ENCODE assay signal across 19 mouse cellular contexts in genomic region chr9:7292132-7292531, GRCm38 (mm10). TPM values are rescaled to one million over a fixed set of nuclear protein-coding genes. Genes with fewer than 3 reads are reported as not detected.
A peak's percentile ranks its signal among the peaks of the same experiment; 100 is the strongest.
DNase-seq lines count a peak whose midpoint lies in the region; ATAC-seq and TF ChIP-seq lines count a peak whose summit lies in the region.
"Had no signal": no experiment of that assay in that cellular context is flagged by ENCODE, and none has a peak within 500 bp of the region (broad histone marks: within the 10 kb centered on the region; RNA-seq: fewer than 3 reads in every experiment).

No protein-coding gene starts in this region.

- 18% methylated on average over 1 of the region's 1 CpGs for WGBS in intestine, postnatal 0 days
- WGBS in intestine, embryonic 15.5 days, result 26% methylated on average over 1 of the region's 1 CpGs

- H3K27me3 ChIP-seq in intestine, postnatal 0 days (replicated peaks; ENCODE audit: control insufficient read depth, insufficient read depth, low read length), result no peaks in the 10 kb centered on the region
- no peaks in the 10 kb centered on the region for H3K27me3 ChIP-seq in intestine, embryonic 15.5 days (replicated peaks)
- H3K27me3 ChIP-seq in CH12.LX (replicated peaks), result no peaks in the 10 kb centered on the region
- H3K27me3 ChIP-seq: hindbrain, embryonic 15.5 days had no signal

- in situ Hi-C loops in CH12.LX (cut with MboI; ENCODE audit: low pct_ligation_motif_present, low pct_unique_long_range_greater_than_20kb, low sequenced_read_pairs), result no loop called here

- no peak for DNase-seq in left cerebral cortex, adult 2 months (ENCODE audit: extremely low spot score in 1 of 2, low spot score in 2 of 2)
- no peak for DNase-seq in left cerebral cortex, postnatal 10 days (ENCODE audit: extremely low spot score in 1 of 2, low spot score in 2 of 2)
- DNase-seq in 3T3-L1 (ENCODE audit: low read depth, low spot score) (peak; percentile 45), CH12.LX (ENCODE audit: extremely low read depth) (peak; percentile 15)
- DNase-seq in urinary bladder, postnatal 36 days (ENCODE audit: low spot score in 2 of 2), result no peak
- DNase-seq: cerebellum, adult 11 months; cerebellum, postnatal 36 days; heart, postnatal 10 days; spleen, adult 18-20 months; thymus, postnatal 14 days had no signal

- no peak overlapping the region for H3K4me3 ChIP-seq in intestine, postnatal 0 days (ENCODE audit: low read depth, low read length)
- H3K4me3 ChIP-seq in intestine, embryonic 15.5 days (replicated peaks), result no peak overlapping the region
- no peak overlapping the region for H3K4me3 ChIP-seq in left cerebral cortex, adult 2 months
- no peak overlapping the region for H3K4me3 ChIP-seq in CH12.LX (replicated peaks in 1 of 3; ENCODE audit: low read depth in 2 of 3, low read length in 2 of 3, poor library complexity in 1 of 3)
- H3K4me3 ChIP-seq: embryonic facial prominence, embryonic 10.5 days; erythroblast, embryonic 14.5 days; hindbrain, embryonic 15.5 days; midbrain, embryonic 10.5 days had no signal

- H3K36me3 ChIP-seq in intestine, postnatal 0 days (ENCODE audit: control insufficient read depth, insufficient read depth), result no peaks in the 10 kb centered on the region
- no peaks in the 10 kb centered on the region for H3K36me3 ChIP-seq in intestine, embryonic 15.5 days
- H3K36me3 ChIP-seq in CH12.LX (replicated peaks in 1 of 2; ENCODE audit: control insufficient read depth in 1 of 2, insufficient read depth in 1 of 2, low read length in 1 of 2), result no peaks in the 10 kb centered on the region
- H3K36me3 ChIP-seq: embryonic facial prominence, embryonic 10.5 days; hindbrain, embryonic 15.5 days; midbrain, embryonic 10.5 days had no signal

- H3K9ac ChIP-seq in intestine, postnatal 0 days (ENCODE audit: low read depth, low read length), result no peak overlapping the region
- H3K9ac ChIP-seq in intestine, embryonic 15.5 days, result no peak overlapping the region
- H3K9ac ChIP-seq in CH12.LX (ENCODE audit: insufficient read depth, low read depth), result no peak overlapping the region
- H3K9ac ChIP-seq: hindbrain, embryonic 15.5 days had no signal

- H3K4me2 ChIP-seq in intestine, postnatal 0 days (replicated peaks; ENCODE audit: low read depth), result no peak overlapping the region
- H3K4me2 ChIP-seq in intestine, embryonic 15.5 days (replicated peaks), result no peak overlapping the region
- no peak overlapping the region for H3K4me2 ChIP-seq in CH12.LX (ENCODE audit: insufficient read depth, low read depth, poor library complexity, severe bottlenecking)
- H3K4me2 ChIP-seq: hindbrain, embryonic 15.5 days; liver, embryonic 11.5 days had no signal

- no peaks in the 10 kb centered on the region for H3K9me3 ChIP-seq in intestine, postnatal 0 days (ENCODE audit: control insufficient read depth)
- no peaks in the 10 kb centered on the region for H3K9me3 ChIP-seq in intestine, embryonic 15.5 days
- no peaks in the 10 kb centered on the region for H3K9me3 ChIP-seq in CH12.LX (replicated peaks; ENCODE audit: low read length)
- H3K9me3 ChIP-seq: embryonic facial prominence, embryonic 10.5 days; hindbrain, embryonic 15.5 days; midbrain, embryonic 10.5 days had no signal

- dilution Hi-C loops in CH12.LX (cut with MboI; ENCODE audit: extremely low pct_ligation_motif_present, extremely low pct_unique_long_range_greater_than_20kb, low sequenced_read_pairs), result no loop called here

- H3K79me2 ChIP-seq in CH12.LX (replicated peaks; ENCODE audit: control insufficient read depth, extremely low read depth, insufficient read depth, poor library complexity, severe bottlenecking), result no peaks in the 10 kb centered on the region

- no peak for TF ChIP-seq EP300 in CH12.LX (IDR thresholded peaks at IDR 0.05; ENCODE audit: low read length)

- ATAC-seq in intestine, postnatal 0 days, result no peak
- no peak for ATAC-seq in intestine, embryonic 15.5 days

- H3K4me1 ChIP-seq in intestine, postnatal 0 days (replicated peaks; ENCODE audit: control insufficient read depth, insufficient read depth, low read length), result no peaks in the 10 kb centered on the region
- H3K4me1 ChIP-seq in intestine, embryonic 15.5 days (replicated peaks), result no peaks in the 10 kb centered on the region
- 0 out of 4 replicates have a peak, but pooled peaks cover 3% of the 10 kb centered on the region in 2 experiments for H3K4me1 ChIP-seq in CH12.LX (ENCODE audit: control insufficient read depth in 1 of 2, insufficient read depth in 2 of 2)
- H3K4me1 ChIP-seq: embryonic facial prominence, embryonic 10.5 days; hindbrain, embryonic 15.5 days; midbrain, embryonic 10.5 days had no signal

- TF ChIP-seq POLR2A in CH12.LX (IDR thresholded peaks at IDR 0.05; ENCODE audit: low read depth, low read length), result no peak

- TF ChIP-seq CTCF in intestine, postnatal 0 days (IDR thresholded peaks at IDR 0.05; ENCODE audit: low read depth), result peak; percentile 20; the same call in 1 of the 2 replicates
- TF ChIP-seq CTCF in left cerebral cortex, adult 2 months (IDR thresholded peaks at IDR 0.05), result peak; percentile 51
- TF ChIP-seq CTCF in CH12.LX (conservative IDR thresholded peaks at IDR 0.05 in 1 of 2, IDR thresholded peaks at IDR 0.05 in 1 of 2; ENCODE audit: low read depth in 2 of 2, low read length in 2 of 2), result peak in 1 of 2 experiments; percentile 69; a peak in 2 of 4 replicates

- intact Hi-C loops in left cerebral cortex, adult 2 months (cut with DNase I), result loop anchor here (2.0 kb wide), 1 partner anchor 303 kb away; no protein-coding TSS in a partner anchor
- intact Hi-C loops in left cerebral cortex, postnatal 10 days (cut with DNase I), result loop anchor here (10.0 kb wide), 1 partner anchor 303 kb away; no protein-coding TSS in a partner anchor

- H3K27ac ChIP-seq in intestine, postnatal 0 days (ENCODE audit: low read depth, low read length), result no peak overlapping the region
- H3K27ac ChIP-seq in intestine, embryonic 15.5 days, result no peak overlapping the region
- no peak overlapping the region for H3K27ac ChIP-seq in left cerebral cortex, adult 2 months
- no peak overlapping the region for H3K27ac ChIP-seq in CH12.LX (ENCODE audit: insufficient read depth, low read depth)
- H3K27ac ChIP-seq: embryonic facial prominence, embryonic 10.5 days; hindbrain, embryonic 15.5 days; midbrain, embryonic 10.5 days had no signal

- peak; percentile 61 for TF ChIP-seq RAD21 in CH12.LX (IDR thresholded peaks at IDR 0.05; ENCODE audit: low read depth, low read length)

TF ChIP-seq in CH12.LX, 34 proteins besides CTCF, POLR2A, EP300 and RAD21 (continues in another document):
- TF ChIP-seq CHD1 (IDR thresholded peaks at IDR 0.05; ENCODE audit: low read depth, low read length), result no peak
- TF ChIP-seq MEF2A (IDR thresholded peaks at IDR 0.05; ENCODE audit: borderline replicate concordance, low read depth, low read length), result 0 out of 2 replicates have a peak, but pooled peaks have one; percentile 9
- no peak for TF ChIP-seq ZMIZ1 (IDR thresholded peaks at IDR 0.05; ENCODE audit: low read depth, low read length)
- no peak for TF ChIP-seq BHLHE40 (IDR thresholded peaks at IDR 0.05; ENCODE audit: low read depth, low read length)
- no peak for TF ChIP-seq MAFK (IDR thresholded peaks at IDR 0.05; ENCODE audit: insufficient replicate concordance, low read length)
- TF ChIP-seq NELFE (IDR thresholded peaks at IDR 0.05; ENCODE audit: low read depth, low read length), result no peak
- peak; percentile 84 for TF ChIP-seq SMC3 (IDR thresholded peaks at IDR 0.05; ENCODE audit: low read depth, low read length)
- TF ChIP-seq TCF12 (IDR thresholded peaks at IDR 0.05; ENCODE audit: low read depth, low read length), result no peak
- TF ChIP-seq E2F4 (IDR thresholded peaks at IDR 0.05; ENCODE audit: insufficient replicate concordance, low read depth, low read length), result no peak
- TF ChIP-seq USF2 (conservative IDR thresholded peaks at IDR 0.05; ENCODE audit: low read depth, low read length), result no peak
- no peak for TF ChIP-seq USF1 (IDR thresholded peaks at IDR 0.05; ENCODE audit: low read depth, low read length)
- TF ChIP-seq IRF4 (IDR thresholded peaks at IDR 0.05; ENCODE audit: low read depth, low read length), result no peak
- TF ChIP-seq TBP (conservative IDR thresholded peaks at IDR 0.05; ENCODE audit: low read depth, low read length), result no peak
- TF ChIP-seq ETS1 (conservative IDR thresholded peaks at IDR 0.05; ENCODE audit: low read depth, low read length), result no peak
- no peak for TF ChIP-seq ZKSCAN1 (IDR thresholded peaks at IDR 0.05; ENCODE audit: borderline replicate concordance, low read depth, low read length)
- TF ChIP-seq PAX5 (IDR thresholded peaks at IDR 0.05; ENCODE audit: low read length), result no peak
- no peak for TF ChIP-seq RCOR1 (conservative IDR thresholded peaks at IDR 0.05; ENCODE audit: low read depth, low read length)
- peak; percentile 61 for TF ChIP-seq ZC3H11A (IDR thresholded peaks at IDR 0.05; ENCODE audit: low read depth, low read length)
- no peak for TF ChIP-seq NRF1 (IDR thresholded peaks at IDR 0.05; ENCODE audit: low read depth, low read length)
- no peak for TF ChIP-seq JUN (IDR thresholded peaks at IDR 0.05; ENCODE audit: insufficient read depth, low read depth, low read length)
- no peak for TF ChIP-seq CHD2 (IDR thresholded peaks at IDR 0.05; ENCODE audit: low read length)
- TF ChIP-seq JUND (conservative IDR thresholded peaks at IDR 0.05; ENCODE audit: low read depth, low read length), result no peak
- TF ChIP-seq SIN3A (IDR thresholded peaks at IDR 0.05; ENCODE audit: low read length), result no peak
- no peak for TF ChIP-seq ZNF384 (IDR thresholded peaks at IDR 0.05; ENCODE audit: low read depth, low read length)
- TF ChIP-seq GABPA (IDR thresholded peaks at IDR 0.05; ENCODE audit: insufficient replicate concordance, low read depth, low read length), result no peak

RNA-seq across cellular contexts. Expression of gene Mmp13, which starts 19.8 kb away (rescaled TPM):
- polyA plus RNA-seq in intestine, postnatal 0 days (2015; fragmentation: Nextera tagmentation; extraction: Ambion mirVana), result 1.7 and 1.9 TPM in 2 replicates
- polyA plus RNA-seq in intestine, embryonic 15.5 days (2015; fragmentation: Nextera tagmentation; extraction: Ambion mirVana), result 0.83 and 0.86 TPM in 2 replicates
- not detected for total RNA-seq in left cerebral cortex, adult 2 months (2021)
- total RNA-seq in left cerebral cortex, postnatal 10 days (2021), result under 1 TPM; 0.28 to 0.43 TPM
- total RNA-seq in CH12.LX (2012; rRNA removed) (not detected in 2 replicates), CH12.LX (2014; rRNA removed) (not detected in 2 replicates)
- not detected in 2 replicates for polyA plus RNA-seq in CH12.LX (2012; ENCODE audit: insufficient read length, low read depth)
- total RNA-seq: granulocyte monocyte progenitor cell, adult 5-6 weeks; heart, postnatal 10 days had no signal
- polyA plus RNA-seq: embryonic facial prominence, embryonic 10.5 days; erythroblast, embryonic 14.5 days; hindbrain, embryonic 15.5 days; liver, embryonic 11.5 days; midbrain, embryonic 10.5 days had no signal

RNA-seq across cellular contexts. Expression of gene Mmp12, which starts 52.0 kb away (rescaled TPM):
- polyA plus RNA-seq in intestine, postnatal 0 days (2015; fragmentation: Nextera tagmentation; extraction: Ambion mirVana), result 0.21 and 0.27 TPM in 2 replicates
- polyA plus RNA-seq in intestine, embryonic 15.5 days (2015; fragmentation: Nextera tagmentation; extraction: Ambion mirVana), result not detected in 2 replicates
- total RNA-seq in left cerebral cortex, adult 2 months (2021), result not detected
- total RNA-seq in left cerebral cortex, postnatal 10 days (2021), result not detected
- total RNA-seq in CH12.LX (2012; rRNA removed) (not detected in 2 replicates), CH12.LX (2014; rRNA removed) (0.11 TPM in 1 of 2 replicates, not detected in the other)
- not detected in 2 replicates for polyA plus RNA-seq in CH12.LX (2012; ENCODE audit: insufficient read length, low read depth)
- total RNA-seq: granulocyte monocyte progenitor cell, adult 5-6 weeks had no signal
- polyA plus RNA-seq: embryonic facial prominence, embryonic 10.5 days; erythroblast, embryonic 14.5 days; hindbrain, embryonic 15.5 days; midbrain, embryonic 10.5 days; stomach, embryonic 16.5 days had no signal

Comparison
In these comparisons a context has a peak if more than half of its experiments do, and no peak if none do; other contexts are left out.
1. DNase-seq: peak in 3T3-L1 (single experiment) and CH12.LX (single experiment); none in left cerebral cortex, adult 2 months (0 of 2), left cerebral cortex, postnatal 10 days (0 of 2) and urinary bladder, postnatal 36 days (0 of 2).